Mouse (Mus musculus) regulatory T cell (primary cell): ENCODE measurements around the gene Zfp385b.

ENCODE experiments used
- in situ Hi-C: fragments of 300-600 bp; cut with MboI, MseI; formaldehyde crosslinking; loops from one replicate; pipeline ENCODE4 v1.15.1; 2025; ENCODE audit warnings: high pct_unique_total_duplicates

The Zfp385b gene

DNA sequence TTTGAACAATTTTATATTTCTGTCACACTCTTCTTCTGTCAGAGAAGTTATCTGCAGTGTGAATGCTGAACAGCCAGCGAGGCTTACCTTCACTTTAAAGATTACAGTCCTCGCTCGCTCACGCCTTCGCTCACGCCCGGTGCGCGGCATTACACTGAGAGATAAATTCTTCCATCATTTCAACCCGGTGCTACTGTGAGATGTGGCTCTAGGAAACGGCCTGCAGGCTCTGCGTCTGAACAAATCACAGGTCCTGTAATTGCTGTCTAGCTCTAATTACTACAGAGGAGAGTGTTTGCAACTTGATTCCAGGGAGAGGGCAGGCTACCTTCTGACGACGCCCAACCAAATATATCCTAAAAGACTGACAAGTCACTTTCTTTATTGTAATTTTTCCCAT, 300.1 kb downstream of the Zfp385b start:
- in situ Hi-C loops = no loop called here

DNA sequence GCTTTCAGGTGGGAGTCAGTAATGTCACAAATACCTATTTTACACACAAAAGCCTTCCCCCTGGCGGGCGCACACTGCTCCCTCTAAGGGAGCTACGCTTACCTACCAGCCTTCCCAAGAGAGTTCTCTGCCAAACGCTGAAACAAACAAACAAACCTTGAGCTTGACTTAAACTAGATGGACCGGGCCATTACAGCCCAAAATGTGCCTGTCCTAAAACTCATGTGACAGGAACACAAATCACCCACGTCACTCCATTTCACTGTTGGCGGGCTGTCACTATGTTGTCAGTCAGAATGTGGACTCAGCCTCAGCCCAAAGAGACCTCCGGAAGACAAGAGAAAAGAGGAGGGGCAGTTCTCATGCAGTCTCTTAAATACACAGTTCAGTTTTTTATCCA, 300.7 kb downstream of the Zfp385b start:
- in situ Hi-C loops = no loop called here

DNA sequence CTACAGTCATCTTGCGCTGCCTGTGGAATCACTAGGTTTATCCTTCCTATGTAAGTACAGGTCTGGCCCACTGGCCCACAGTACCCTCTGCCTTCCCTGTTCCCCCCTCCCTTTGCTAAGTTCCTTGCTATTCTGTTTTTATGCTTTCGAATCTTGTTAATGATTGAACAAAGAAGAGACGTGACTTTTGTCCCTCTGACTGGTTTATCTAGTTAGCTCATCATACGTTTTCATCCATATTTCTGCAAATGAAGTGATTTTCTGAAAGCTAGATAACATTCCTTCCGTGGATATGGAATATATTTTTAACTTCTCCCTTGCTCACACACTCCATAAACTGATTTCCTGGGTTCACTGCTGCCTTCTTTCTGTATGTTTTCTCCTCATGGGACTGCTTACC, 302.8 kb downstream of the Zfp385b start:
- in situ Hi-C loops = no loop called here

DNA sequence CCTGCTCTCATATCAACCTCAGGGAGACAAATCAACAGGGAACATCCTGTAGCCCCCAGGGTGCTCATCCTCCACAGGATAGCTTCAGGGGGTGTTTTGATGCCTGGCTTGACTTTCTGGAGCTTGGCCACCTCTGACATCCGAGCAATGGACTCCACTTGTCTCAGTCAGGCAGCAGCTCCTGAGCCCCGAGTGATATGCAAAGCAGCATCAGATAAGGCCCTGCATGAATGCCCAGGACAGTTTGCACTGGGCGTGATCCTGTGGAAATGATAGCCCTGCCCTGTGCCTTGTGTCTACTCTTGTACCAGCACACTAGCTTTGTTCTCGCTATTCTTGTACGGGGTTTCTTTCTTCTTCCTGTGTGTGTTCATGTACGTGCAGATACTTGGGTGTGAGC, 303.8 kb downstream of the Zfp385b start:
- in situ Hi-C loops = no loop called here

DNA sequence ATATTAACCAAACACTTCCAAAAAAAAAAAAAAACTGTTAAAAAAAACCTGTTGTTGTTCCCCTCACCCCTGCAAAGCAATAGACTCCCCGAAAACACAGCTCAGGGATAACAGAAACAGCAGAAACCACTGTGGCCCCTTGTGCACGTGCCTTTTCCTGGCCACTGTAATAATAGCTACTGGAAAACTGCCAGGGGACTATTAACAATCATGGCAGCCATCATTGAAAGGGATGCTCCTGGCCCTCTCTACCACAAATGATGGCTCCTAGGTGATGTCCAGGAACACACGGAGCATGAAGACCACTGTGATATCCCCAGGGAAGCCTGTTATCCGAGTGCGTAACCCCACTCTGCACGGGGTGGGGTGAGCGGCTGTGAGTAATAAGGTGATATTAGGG, 304.4 kb downstream of the Zfp385b start:
- in situ Hi-C loops = no loop called here

DNA sequence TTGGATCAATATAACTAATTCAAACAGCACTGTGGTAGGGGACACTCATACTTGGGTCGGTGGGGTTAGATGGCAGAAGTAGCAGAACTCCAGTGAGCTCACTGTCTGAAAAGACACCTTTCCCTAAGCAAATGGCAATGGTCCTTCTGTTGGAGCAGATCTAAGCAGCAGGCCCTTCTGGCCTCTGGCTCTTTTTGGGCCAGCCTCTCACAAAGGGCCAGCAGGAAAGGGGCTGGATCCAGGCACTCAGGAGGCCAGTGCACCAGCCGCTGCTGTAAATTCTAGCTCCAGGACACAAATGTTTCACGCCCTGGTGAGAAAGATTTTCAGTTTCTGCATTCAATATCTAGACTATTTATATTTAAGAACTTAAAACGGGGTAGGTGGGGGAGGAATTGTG, 305.0 kb downstream of the Zfp385b start:
- in situ Hi-C loops = no loop called here

DNA sequence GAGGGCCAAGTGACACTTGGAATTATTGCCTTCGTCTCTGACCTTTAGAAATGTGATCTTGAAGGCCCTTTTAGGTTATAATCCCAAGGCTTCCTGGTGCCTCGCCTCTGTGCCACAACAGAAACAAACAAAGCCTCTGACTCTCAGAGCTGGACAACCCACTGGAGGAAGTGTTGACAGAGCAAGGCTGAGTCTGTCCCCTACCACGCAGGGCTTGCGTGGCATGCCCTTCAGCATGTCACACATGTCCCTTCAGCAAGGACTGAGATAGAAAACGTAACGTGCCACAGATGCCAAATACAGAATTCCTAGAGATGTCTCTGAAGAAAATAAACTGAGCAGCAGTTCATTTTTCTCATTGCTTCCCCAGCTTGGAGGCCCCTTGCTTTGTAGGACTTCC, 310.7 kb downstream of the Zfp385b start:
- in situ Hi-C loops = no loop called here

DNA sequence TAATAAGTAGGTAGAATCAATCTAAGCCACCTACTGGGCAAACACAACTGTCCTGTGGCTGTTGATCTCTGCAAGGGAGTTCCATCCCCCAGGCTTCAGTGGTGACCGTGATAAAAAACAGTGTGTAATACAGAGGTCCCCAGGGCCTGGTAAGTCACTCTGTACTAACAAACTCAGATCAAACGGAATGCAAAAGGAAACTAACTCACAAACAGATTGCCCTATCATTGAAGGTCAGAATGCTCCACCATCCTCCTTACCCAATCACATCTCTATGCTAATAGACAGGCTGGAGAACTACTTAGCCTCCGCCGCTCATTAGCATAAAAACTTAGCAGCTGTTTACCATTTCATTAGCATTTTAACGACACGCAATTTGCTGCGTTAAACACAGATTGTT, 313.1 kb downstream of the Zfp385b start:
- in situ Hi-C loops = no loop called here

DNA sequence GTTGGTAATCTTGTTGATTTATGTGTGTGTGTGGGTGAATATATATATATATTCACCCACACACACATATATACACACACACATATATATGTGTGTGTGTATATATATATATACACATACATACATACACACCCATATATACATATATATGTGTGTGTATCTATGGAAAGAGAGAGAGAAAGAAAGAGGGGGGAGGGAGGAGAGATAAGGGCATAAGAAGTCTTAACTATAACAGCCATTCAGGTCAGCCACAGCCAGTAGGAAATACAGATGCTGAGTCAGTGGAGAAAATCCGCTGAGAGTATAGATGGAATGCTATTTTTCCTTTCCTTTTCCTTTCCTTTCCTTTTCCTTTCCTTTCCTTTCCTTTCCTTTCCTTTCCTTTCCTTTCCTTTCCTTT, 313.8 kb downstream of the Zfp385b start:
- in situ Hi-C loops = no loop called here

DNA sequence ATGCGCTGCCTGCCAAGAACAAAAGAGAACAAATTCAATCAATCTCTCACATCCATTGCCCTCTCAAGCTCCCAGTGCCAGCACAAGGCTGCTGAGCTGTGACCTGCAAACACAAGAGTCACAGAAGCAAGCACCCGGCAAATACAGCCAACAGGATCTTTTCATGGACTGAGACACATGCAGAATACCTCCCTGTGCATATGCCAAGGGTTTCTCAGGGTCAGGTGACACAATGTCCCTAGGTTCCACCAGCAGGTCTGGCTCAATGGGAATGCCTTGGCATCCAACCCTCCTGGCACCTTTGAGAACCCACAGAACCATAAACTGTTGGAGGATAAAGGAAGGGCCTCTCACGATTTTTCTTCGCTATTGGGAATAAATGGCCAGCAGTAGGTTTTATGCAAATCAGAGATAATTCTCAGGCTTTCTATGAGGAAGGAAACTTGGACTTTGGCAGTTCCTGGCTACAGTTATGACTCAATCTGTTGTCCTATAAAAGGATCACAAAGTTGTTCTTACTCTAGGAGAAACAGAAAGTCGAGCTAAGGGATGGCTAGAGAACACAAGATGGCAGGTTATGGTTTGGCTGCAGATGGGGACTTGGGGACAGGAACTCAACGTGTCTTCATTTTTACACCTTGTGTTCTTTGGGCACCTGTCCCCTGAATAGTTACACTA, 315.6 kb downstream of the Zfp385b start:
- in situ Hi-C loops = no loop called here

DNA sequence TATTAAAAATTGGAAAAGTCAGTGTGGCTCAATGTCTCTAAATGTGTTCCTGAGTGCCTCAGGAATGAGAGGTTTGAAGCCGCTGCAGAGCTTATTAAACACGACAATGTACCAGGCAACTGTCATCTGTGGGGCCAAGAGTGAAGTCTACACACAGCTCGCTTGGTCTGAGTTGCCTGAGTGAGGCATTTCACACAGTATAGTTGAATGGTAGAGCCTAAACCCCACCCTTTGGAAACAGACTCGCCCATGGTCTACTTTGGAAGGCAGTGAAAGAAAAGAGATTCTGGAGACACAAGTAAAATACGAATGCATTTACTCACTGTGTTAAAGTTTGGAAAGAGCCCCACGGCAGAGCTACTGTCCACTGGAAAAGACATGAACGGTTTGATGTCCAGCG, 316.2 kb downstream of the Zfp385b start:
- in situ Hi-C loops = no loop called here

DNA sequence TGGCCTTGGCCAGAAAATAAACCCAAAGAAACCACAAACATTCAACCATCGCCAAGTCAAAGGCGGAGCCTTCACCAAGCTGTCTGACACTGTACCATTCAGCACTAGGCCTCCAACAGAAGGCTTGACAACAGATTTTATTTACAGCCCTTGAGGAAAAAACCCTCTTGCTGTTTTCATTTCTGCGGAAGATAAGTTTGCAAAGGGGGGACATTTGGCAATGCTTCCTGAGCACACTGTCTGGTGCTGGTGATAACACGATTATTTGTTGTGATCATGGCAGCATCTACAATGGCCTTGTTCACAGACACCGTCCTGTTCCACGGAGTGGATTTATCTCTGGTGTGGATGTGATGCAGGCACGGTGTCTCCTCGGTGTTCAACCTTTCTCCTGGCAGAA, 317.0 kb downstream of the Zfp385b start:
- in situ Hi-C loops = no loop called here

DNA sequence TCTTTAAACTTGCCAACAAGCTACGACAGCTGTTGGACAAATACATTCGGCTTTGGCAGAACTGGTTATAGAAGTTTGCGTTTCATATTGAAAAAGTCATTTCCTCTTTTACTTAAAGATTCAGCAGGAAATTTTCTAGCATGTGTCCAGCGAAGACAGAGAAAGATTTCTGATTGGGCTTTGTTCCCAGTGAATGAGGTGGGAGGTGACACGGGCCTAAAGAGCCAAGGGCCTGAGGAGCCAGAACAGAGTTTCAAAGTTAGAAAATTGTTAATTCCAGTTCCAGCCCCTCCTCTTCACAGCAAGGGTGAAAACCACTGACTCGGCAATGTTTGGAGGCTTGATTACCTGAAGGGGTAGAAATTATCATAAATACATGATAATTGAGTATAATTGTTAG, 319.0 kb downstream of the Zfp385b start:
- in situ Hi-C loops = no loop called here

DNA sequence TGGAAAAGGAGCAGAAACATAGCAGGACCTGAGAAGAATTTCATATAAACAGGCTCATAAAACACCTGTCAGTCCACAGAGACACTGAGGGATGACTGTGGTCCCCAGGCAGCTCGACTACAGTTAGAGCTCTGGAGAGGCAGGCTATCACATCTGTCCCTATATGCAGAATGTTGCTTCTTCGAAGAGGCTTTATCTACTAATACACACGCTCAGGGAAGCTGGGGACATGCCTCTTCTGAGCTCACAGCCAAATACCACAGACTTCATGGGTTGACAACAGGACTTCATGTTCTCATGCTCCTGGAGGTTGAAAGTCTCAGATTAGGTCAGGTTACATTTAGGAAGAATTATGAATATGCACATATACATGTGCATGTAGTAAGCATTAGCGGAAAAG, 321.1 kb downstream of the Zfp385b start:
- in situ Hi-C loops = loop anchor here (5.0 kb wide), 1 partner anchor 356 kb away; no protein-coding TSS in a partner anchor

DNA sequence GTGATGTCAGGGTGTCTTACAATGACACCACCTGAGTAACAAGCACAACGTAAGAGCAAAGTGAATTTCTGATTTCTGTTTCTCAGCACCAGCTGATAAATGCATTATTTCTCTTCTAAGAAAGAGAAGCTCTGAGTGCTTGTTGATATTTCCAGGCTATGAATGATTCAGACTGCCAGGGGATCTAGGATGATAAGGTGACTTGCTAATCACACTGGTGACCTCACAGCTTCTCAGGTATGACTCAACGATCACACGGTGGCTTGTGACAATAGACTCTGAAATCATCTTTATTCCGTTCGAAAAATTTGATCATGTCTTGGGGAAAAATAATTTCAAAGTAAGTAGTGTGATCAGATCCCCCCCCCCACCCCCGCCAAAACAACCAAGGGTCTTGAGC, 321.5 kb downstream of the Zfp385b start:
- in situ Hi-C loops = loop anchor here (5.0 kb wide), 1 partner anchor 356 kb away; no protein-coding TSS in a partner anchor

DNA sequence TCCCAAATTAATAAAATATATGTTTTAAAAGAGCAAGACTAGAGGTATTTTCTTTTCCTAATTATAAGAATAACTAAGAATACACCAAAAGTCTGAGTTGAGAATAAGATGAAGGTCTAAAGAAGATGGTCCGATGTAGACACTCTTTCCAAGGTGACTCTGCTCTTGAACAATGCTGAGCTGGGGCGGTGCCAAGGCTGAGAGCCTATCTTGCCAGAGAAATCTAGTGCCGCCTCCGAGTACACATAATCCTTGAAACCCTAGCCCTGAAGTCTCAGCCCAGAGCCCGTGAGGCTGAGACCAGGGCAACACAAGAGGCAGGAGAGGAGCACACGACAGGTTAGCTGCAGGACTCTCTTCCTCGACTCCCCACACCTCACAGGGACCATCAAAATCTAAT, 323.4 kb downstream of the Zfp385b start:
- in situ Hi-C loops = loop anchor here (5.0 kb wide), 1 partner anchor 354 kb away; no protein-coding TSS in a partner anchor

DNA sequence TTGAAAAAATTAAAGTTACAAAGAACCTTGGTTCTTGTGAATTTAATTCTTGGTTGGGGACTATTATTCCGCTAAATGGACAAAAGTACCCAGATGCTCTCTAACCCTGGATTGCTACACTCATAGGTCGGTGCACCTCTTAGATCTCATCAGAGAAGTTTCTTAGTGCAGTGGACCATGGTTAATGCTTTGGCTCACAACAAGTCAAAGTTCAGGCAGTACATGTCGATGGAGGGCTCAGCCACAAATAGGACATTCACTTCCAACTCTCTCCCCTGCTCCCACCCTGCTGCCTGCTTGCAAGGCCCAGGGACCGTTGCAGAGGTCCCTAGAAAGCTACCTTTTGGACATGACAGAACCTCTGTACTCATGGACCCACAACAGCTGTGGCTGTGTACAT, 324.1 kb downstream of the Zfp385b start:
- in situ Hi-C loops = loop anchor here (5.0 kb wide), 1 partner anchor 353 kb away; no protein-coding TSS in a partner anchor

DNA sequence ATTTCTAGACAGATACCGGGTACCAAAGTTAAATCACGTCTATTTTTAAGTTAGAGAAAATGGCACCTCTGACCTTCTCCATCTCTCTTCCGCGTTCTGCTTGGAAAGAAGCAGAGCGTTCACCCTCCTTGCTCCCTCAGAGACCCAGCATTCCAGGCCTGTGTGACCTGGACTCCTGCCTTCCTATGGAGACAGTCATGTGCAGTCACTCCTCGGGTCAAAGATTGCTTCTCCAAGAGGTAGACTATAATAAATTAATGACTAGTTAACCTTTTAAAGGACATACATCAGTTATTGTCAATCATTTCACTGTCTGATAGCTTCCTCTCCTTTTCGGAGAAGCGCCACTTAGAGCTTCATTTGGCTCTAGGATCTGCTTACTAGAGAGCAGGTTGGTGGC, 325.7 kb downstream of the Zfp385b start:
- in situ Hi-C loops = no loop called here

DNA sequence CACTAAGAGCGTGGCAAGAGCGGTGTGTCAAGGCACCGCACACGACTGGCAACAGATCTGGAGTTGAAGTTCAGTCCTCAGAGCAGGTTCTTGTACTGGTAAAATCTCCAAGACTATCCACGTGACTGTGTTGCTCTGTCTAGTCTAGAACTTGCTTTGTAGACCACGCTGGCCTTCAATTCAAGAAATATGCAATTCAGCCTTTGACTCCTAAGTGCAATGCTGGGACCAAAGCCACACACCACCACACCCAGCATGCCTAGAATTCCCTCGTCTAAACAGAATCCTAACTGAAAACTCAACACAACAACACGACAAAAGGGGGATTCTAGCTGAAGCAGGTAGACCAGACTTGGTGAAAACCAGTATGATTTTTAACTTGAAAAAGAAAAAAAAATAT, 332.3 kb downstream of the Zfp385b start:
- in situ Hi-C loops = no loop called here

DNA sequence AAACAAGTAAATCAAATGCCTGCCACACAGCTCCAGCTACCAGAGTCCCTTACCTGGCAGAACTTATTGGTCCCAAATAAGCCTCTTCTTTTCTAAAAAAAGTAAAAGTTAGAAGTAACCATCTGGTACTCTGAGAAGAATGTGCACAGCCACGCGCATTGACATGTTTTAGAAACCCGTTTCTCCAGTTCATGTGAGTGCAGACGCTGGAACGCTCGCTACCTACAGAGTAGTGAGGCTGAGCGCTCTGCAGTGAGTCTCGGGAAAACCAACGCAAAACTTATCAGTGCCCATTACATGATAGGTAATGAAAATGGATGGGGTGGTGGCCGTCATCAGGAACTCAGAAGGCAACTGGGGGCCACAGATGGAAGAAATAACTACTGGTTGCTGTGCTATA, 338.2 kb downstream of the Zfp385b start:
- in situ Hi-C loops = no loop called here

DNA sequence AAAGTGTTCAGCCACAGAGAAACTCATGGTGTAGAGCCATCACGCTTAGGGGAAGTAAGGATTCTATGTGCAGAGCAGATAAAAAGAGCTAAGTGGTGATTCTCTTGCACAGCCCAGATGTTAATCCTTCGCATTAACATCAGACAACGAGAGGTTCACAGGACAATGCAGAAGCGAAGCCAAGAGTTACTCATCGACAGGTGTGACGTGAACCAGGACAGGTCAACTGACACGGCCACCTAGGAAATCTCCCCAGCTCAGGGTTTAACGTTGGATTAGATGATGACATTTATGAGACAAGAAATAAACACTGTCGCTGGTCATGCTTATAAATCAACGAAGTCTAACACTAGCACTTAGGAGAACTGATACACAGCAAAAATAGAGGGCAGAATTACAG, 341.9 kb downstream of the Zfp385b start:
- in situ Hi-C loops = no loop called here

DNA sequence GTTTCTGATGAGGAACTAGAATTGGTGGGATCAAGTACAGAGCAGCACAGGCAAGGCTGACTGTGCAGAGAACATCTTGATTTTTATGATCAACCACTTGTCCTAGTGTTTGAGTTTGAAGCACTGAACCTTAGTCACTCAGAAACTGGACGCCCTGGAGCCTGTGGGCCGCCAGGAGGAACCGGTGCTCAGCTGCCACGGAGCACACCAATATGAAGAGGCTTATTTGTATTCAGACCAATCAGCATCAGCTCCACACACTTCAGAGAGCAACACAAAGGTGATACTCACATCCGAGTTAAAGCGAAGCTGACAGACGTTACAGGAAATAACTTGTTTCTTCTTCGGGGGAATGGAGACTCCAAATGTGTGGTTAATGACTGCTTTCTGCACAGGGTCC, 343.0 kb downstream of the Zfp385b start:
- in situ Hi-C loops = no loop called here

DNA sequence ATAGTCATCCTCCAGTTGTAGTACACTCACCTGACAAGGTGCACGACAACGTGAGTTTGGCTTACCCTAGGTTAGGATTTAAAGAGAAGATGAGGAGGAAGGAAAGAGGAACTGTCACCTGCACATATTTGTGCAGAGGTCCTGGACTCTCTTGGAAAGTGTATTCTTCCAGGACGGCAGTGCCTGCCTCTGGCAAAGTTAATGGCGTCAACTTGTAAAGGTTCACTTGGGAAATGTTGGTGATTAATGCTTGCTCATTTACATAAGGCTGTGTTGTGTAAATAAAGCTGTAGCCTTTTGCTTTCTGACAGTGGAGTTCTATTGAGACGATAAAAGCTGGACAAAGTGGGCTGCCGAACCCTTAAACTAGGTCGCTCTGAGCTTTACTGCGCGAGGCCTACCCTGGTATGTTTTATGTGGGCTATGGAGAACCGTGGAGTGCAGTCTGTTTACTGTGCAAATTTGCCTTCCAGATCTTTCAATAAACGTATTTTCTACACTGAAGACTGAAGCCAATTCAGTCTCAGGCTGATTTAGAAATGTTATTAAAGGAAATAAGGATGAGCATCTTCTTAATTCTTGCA, 347.1 kb downstream of the Zfp385b start:
- in situ Hi-C loops = no loop called here

DNA sequence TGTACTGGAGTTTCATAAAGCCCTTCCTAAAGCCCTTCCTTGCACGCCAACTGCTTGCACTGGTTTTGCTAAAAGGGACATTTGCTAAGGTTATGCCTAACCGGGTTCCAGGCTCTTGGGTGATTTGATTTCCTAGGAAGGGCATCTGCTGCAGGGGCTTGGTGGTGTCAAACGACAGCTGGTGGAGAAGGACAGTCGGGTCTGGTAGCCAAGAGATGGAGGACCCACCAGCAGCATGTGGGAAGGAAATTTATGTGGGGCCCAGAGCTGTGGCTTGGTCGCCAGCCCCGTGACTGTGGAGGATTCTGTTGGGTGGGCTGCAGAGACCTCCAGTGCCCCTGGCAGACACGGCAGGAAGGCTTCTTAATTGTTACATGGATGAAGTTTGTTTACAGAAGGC, 348.7 kb downstream of the Zfp385b start:
- in situ Hi-C loops = no loop called here
